Mouse (Mus musculus) embryonic facial prominence, embryonic 13.5 days (tissue): ENCODE data around the gene Ckap4. TPM values are rescaled to one million over a fixed set of nuclear protein-coding genes. Genes with fewer than 3 reads are reported as not detected.

ENCODE experiments used
- ATAC-seq: fragments of 200-750 bp; cut with Nextera tagmentation; 2 replicates; pipeline ENCODE4 v1.8.0; 2017; ENCODE audit warnings: low read depth; ENCODE audit not compliant: insufficient number of reproducible peaks, insufficient read depth, low FRiP score, low TSS enrichment
- H3K27ac ChIP-seq: fragments of 300-500 bp; sonication (generic); 2 replicates; pipeline ENCODE4 v1.5.1; 2015; ENCODE audit warnings: moderate library complexity, mild to moderate bottlenecking, inconsistent platforms
- H3K27me3 ChIP-seq: fragments of 300-500 bp; sonication (generic); 2 replicates; pipeline ENCODE4 v1.6.1; 2015; ENCODE audit warnings: mild to moderate bottlenecking, inconsistent platforms
- H3K36me3 ChIP-seq: fragments of 300-500 bp; sonication (generic); 2 replicates; pipeline ENCODE4 v1.6.1; 2015; ENCODE audit warnings: mild to moderate bottlenecking, inconsistent platforms
- H3K4me1 ChIP-seq: fragments of 300-500 bp; sonication (generic); 2 replicates; pipeline ENCODE4 v1.6.1; 2015; ENCODE audit warnings: inconsistent platforms
- H3K4me2 ChIP-seq: fragments of 300-500 bp; sonication (generic); 2 replicates; pipeline ENCODE4 v1.6.1; 2015; ENCODE audit warnings: moderate library complexity, mild to moderate bottlenecking, inconsistent platforms
- H3K4me3 ChIP-seq: fragments of 300-500 bp; sonication (generic); 2 replicates; pipeline ENCODE4 v1.5.1; 2015; ENCODE audit warnings: mild to moderate bottlenecking, inconsistent platforms
- H3K9ac ChIP-seq: fragments of 300-500 bp; sonication (generic); 2 replicates; pipeline ENCODE4 v1.6.1; 2015; ENCODE audit warnings: mild to moderate bottlenecking, inconsistent platforms
- H3K9me3 ChIP-seq: fragments of 300-500 bp; sonication (generic); 2 replicates; pipeline ENCODE4 v1.6.1; 2016; ENCODE audit warnings: inconsistent platforms
- WGBS: fragments of 180-500 bp; shearing (Covaris S2); methylation state at CpG from one replicate; pipeline ENCODE4 v1.1.7; 2015; ENCODE audit warnings: mixed read lengths; 5-methylcytosine and 5-hydroxymethylcytosine counted together
- polyA plus RNA-seq: library from polyadenylated mRNA; unstranded; fragments of >200 nt; fragmentation: Nextera tagmentation; extraction: Ambion mirVana; gene quantifications from 2 replicates; pipeline ENCODE4 v1.2.1, GENCODE M21; 2015

Gene Ckap4
- polyA plus RNA-seq: 96.5 and 96.8 TPM in 2 replicates

GRCm38 (mm10) chr10:84533912-84534671 is at the start of gene Ckap4:
Gene Ckap4 (minus strand): TSS chr10:84534062.
- Histone ChIP-seq H3K9ac (peak within 1 kb of the TSS; percentile 97), H3K27me3 (no peaks in the 10 kb centered on the region)

DNA sequence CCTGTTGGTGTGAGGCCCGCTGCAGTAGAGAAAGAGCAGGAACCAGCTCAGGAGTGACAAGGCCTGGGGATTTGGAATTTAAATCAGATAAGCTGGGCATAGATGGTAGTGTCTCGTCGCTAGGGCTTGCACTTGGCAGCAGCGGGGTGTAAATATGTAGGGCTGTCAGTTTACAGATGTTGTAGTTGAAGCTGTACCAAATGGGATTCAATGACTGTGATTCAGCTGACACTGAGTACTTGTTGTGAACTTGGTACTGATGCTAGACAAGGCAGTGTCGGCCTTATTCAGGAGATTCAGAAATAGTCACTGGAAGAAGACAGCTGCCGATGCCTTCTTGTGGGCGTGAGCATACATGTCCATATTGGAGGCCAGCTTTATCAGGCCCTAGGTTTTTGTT is 48.4 kb upstream of the Ckap4 start:
- H3K4me3 ChIP-seq: no peak overlapping the region
- H3K9me3 ChIP-seq: no peaks in the 10 kb centered on the region
- WGBS: 82% methylated on average over 7 of the region's 7 CpGs
- no peaks in the 10 kb centered on the region for H3K36me3 ChIP-seq
- H3K4me2 ChIP-seq: no peak overlapping the region
- peaks cover 10% of the 10 kb centered on the region for H3K4me1 ChIP-seq
- no peak for ATAC-seq
- H3K27me3 ChIP-seq: 0 out of 2 replicates have a peak, but pooled peaks cover 4% of the 10 kb centered on the region
- H3K27ac ChIP-seq: no peak overlapping the region
- H3K9ac ChIP-seq: no peak overlapping the region

More at GRCm38 (mm10) chr10:84533912-84534671, at the start of gene Ckap4:
- Histone ChIP-seq H3K9me3 (no peaks in the 10 kb centered on the region), H3K27ac (peak within 1 kb of the TSS; percentile 90), H3K4me3 (peak within 1 kb of the TSS; percentile 90), H3K4me1 (peaks cover 41% of the 10 kb centered on the region), H3K4me2 (peak within 1 kb of the TSS; percentile 64), H3K36me3 (peaks cover 25% of the 10 kb centered on the region)
- WGBS: 2% methylated on average over 35 of the region's 64 CpGs
- peak; percentile 85 for ATAC-seq

GRCm38 (mm10) chr10:84581191-84581590 is 47.3 kb upstream of the Ckap4 start:
- H3K4me1 ChIP-seq: peaks cover 12% of the 10 kb centered on the region
- H3K4me3 ChIP-seq: no peak overlapping the region
- H3K9me3 ChIP-seq: no peaks in the 10 kb centered on the region
- no peak overlapping the region for H3K9ac ChIP-seq
- no peaks in the 10 kb centered on the region for H3K36me3 ChIP-seq
- ATAC-seq: no peak
- H3K4me2 ChIP-seq: no peak overlapping the region
- WGBS: 60% methylated on average over 8 of the region's 8 CpGs
- no peak overlapping the region for H3K27ac ChIP-seq
- H3K27me3 ChIP-seq: 0 out of 2 replicates have a peak, but pooled peaks cover 4% of the 10 kb centered on the region

DNA sequence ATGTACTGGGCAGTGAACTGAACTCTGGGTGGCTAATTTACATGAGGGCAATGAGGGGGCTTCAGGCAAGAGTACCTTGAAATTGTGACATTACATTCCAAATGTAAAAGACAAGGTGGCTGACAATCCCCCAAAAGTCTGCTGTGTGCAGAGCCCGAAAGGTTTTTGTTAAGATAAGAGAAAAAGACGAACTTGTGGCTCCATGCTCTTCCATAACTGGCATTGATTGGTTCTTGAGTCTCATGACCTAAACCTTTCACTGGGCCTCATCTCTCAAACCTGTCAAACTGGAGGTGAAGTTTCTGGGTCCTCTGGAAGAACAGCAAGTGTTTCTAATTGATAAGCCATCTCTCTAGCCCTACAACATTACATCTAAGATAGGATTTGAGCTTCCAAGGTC is 45.7 kb upstream of the Ckap4 start:
- Histone ChIP-seq H3K9me3 (no peaks in the 10 kb centered on the region), H3K4me1 (peaks cover 12% of the 10 kb centered on the region), H3K4me2 (no peak overlapping the region), H3K9ac (no peak overlapping the region), H3K36me3 (no peaks in the 10 kb centered on the region), H3K27ac (no peak overlapping the region), H3K27me3 (0 out of 2 replicates have a peak, but pooled peaks cover 9% of the 10 kb centered on the region), H3K4me3 (no peak overlapping the region)
- no peak for ATAC-seq
- WGBS: 74% methylated on average over 2 of the region's 2 CpGs

- H3K4me3 ChIP-seq: no peak overlapping the region
- no peak overlapping the region for H3K27ac ChIP-seq
- H3K9ac ChIP-seq: no peak overlapping the region
- H3K4me2 ChIP-seq: no peak overlapping the region
- 0 out of 2 replicates have a peak, but pooled peaks cover 9% of the 10 kb centered on the region for H3K27me3 ChIP-seq
- H3K4me1 ChIP-seq: peaks cover 12% of the 10 kb centered on the region
- H3K36me3 ChIP-seq: no peaks in the 10 kb centered on the region
- WGBS: 85% methylated on average over 10 of the region's 10 CpGs
- ATAC-seq: no peak
- H3K9me3 ChIP-seq: no peaks in the 10 kb centered on the region
These were observed 44.9 kb upstream of the Ckap4 start for GRCm38 (mm10) chr10:84578738-84579137.

DNA sequence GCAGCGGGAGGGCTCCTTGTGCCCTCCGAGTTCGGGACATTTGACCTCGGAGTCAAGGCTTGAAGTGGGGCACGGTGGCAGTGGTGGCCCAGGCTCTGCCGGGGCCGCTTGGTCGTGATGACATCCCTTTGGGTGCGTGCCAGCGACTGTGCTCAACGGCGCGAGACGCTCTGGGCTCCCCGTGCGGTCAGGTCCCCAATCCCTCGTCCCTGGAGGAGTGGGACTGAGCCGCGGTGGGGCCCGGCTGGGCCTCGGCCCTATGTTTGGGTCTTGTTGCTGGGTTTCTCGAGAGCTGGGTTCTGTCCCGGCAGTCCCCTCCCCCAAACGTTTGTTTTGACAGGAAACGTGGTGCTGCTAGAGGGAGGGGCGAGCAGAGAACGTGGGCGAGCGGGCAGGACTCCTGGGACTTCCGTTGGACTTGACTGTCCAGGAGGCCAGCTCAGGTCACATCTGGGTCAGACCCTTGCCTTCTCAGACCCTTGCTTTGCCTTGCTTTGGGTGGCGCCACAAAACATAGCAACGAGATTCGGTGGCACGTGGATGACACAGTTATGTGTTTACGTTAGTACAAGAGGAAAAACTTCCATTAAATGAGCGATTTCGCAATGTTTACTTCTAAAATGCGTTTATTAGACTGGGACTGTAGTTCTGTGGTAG is 43.3 kb upstream of the Ckap4 start:
- Histone ChIP-seq H3K4me3 (peak overlapping the region; percentile 87), H3K36me3 (no peaks in the 10 kb centered on the region), H3K27ac (peak overlapping the region; percentile 80), H3K9me3 (no peaks in the 10 kb centered on the region), H3K4me2 (peak overlapping the region; percentile 98), H3K9ac (peak overlapping the region; percentile 75), H3K27me3 (0 out of 2 replicates have a peak, but pooled peaks cover 9% of the 10 kb centered on the region), H3K4me1 (peaks cover 12% of the 10 kb centered on the region)
- 3% methylated on average over 38 of the region's 38 CpGs for WGBS
- 0 out of 2 replicates have a peak, but pooled peaks have one; percentile 24 for ATAC-seq

DNA sequence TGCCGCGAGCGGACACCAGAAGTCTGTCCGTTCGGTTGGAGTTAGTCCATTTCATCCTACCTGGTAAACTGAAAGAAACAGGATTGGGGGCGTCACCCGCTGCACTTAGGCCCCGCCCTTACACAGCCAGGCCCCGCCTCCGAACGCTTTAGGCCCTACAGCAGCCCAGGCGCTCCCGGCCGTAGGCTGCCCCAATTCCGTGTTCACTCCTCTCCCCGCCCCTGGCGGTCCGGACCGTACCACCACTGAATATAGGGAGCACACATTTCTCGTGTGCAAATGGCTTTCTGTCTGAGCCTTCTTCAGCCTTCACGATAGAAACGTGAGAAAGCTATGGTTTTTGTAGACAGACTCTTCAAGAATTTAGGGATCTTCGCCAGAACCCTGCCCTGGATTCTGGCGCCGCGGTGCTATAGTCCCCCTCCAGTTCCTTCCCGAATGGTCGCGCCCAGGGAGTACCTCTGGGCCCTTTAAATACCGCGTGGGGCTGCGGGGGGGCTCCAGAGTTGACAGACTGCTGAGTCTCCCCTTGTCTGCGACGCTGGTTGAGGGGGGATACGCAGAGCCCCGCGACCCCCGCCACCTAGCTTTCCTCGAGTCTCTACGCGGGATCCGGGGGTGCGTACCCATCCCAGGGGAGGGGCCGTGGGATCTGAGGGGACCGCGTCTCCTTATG is 42.7 kb upstream of the Ckap4 start, which contains the start of gene Tcp11l2:
Gene Tcp11l2, plus strand, starts transcription at position 232 of the 676 bp plus-strand sequence.
- Histone ChIP-seq H3K9ac (peak within 1 kb of the TSS; percentile 75), H3K4me2 (peak within 1 kb of the TSS; percentile 98), H3K36me3 (no peaks in the 10 kb centered on the region), H3K9me3 (no peaks in the 10 kb centered on the region), H3K4me3 (peak within 1 kb of the TSS; percentile 87), H3K27me3 (0 out of 2 replicates have a peak, but pooled peaks cover 9% of the 10 kb centered on the region), H3K4me1 (peaks cover 12% of the 10 kb centered on the region), H3K27ac (peak within 1 kb of the TSS; percentile 80)
- peak; percentile 99 for ATAC-seq
- WGBS: under 1% methylated on average over 46 of the region's 46 CpGs

DNA sequence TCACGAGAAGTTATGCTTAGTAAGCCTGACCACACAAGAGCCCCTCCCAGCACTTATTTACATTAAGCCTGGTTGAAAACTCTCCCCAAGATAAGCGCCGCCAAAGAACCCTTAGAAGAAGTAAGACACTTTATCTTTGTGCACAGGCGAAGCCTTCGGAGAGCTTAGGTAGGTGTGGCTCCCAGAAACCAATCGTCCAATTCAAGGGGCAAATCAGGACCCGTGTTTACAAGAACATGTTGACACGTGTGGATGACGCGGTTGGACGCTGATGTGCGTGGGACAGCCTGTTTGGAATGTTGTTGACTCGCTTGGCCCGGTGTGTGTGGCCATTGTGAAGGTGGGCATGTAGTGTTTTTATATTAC is 42.1 kb upstream of the Ckap4 start:
- no peaks in the 10 kb centered on the region for H3K36me3 ChIP-seq
- 0 out of 2 replicates have a peak, but pooled peaks cover 9% of the 10 kb centered on the region for H3K27me3 ChIP-seq
- under 1% methylated on average over 14 of the region's 14 CpGs for WGBS
- peak overlapping the region; percentile 75; the same call in 1 of the 2 replicates for H3K9ac ChIP-seq
- H3K27ac ChIP-seq: peak overlapping the region; percentile 80; the same call in 1 of the 2 replicates
- H3K4me3 ChIP-seq: peak overlapping the region; percentile 87
- peak overlapping the region; percentile 98 for H3K4me2 ChIP-seq
- ATAC-seq: peak; percentile 76
- peaks cover 12% of the 10 kb centered on the region for H3K4me1 ChIP-seq
- no peaks in the 10 kb centered on the region for H3K9me3 ChIP-seq

DNA sequence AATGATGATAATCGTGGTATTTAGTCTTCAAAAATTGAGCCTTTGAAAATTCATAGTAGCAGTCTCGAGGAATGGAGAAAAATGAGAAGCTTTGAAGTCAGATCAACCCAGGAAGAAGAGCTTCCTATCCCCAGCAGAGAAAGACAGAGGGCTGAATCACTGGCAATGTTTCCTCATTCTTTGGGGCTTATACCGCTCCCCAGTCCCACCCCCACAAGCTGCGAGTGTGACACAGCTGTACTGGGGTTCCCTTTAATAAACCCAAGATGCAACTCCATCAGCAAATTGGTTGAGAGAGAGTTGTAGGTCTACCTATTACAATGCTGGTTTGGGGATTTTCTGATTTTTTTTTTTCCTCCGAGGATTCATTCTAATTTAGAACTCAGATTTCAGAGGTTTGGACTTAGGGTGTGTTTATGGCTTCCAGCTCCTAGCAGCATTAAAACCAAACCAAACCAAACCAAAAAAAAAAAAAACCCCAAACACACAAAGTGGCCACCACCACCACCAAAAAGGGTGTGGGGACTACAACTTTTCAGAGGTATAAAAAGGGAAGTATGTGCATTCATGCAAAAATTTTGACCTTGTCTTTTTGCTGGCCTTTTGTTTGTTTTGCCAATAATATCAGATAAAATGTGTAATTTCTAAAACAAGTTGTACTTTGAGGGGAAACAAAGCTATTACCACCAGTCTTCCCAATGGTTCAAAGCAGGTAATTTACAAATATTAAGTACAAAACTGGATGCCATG is 40.0 kb upstream of the Ckap4 start:
- Histone ChIP-seq H3K9me3 (no peaks in the 10 kb centered on the region), H3K36me3 (no peaks in the 10 kb centered on the region), H3K27ac (no peak overlapping the region), H3K9ac (no peak overlapping the region), H3K4me3 (no peak overlapping the region), H3K27me3 (0 out of 2 replicates have a peak, but pooled peaks cover 9% of the 10 kb centered on the region), H3K4me1 (peaks cover 12% of the 10 kb centered on the region), H3K4me2 (no peak overlapping the region)
- no peak for ATAC-seq
- WGBS: 47% methylated on average over 5 of the region's 5 CpGs

DNA sequence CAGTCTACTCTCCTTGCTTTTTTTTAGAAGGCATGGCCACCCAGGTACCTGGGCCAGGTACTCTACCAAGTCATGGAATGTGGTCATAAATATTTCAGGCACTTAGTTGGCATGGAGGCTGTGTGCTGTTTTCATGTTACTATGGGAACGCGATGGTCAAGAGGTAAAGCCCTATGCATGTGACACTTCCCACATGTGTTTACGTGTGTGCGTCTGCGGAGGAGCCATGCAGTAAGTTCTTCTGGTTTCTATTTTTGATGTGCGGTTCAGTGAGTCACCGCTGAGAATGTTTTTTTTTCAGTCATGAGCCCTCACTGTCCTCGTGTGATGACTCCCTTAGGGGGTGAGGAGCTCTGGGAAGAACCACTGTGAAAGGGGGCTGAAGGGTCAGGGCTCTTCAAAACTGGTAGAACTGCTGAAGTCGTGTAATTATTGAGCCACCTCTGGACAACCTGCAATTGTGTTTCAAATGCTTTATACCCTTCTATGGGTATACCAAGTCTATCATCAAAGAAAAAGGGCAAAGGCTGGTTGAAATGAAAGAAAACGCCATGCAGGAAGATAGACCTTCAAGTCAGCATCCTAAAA is 37.3 kb upstream of the Ckap4 start:
- Histone ChIP-seq H3K4me3 (no peak overlapping the region), H3K27ac (no peak overlapping the region), H3K4me2 (no peak overlapping the region), H3K9ac (no peak overlapping the region), H3K9me3 (no peaks in the 10 kb centered on the region), H3K36me3 (no peaks in the 10 kb centered on the region), H3K27me3 (0 out of 2 replicates have a peak, but pooled peaks cover 5% of the 10 kb centered on the region), H3K4me1 (no peaks in the 10 kb centered on the region)
- ATAC-seq: no peak
- 84% methylated on average over 10 of the region's 10 CpGs for WGBS
